Mouse (Mus musculus) erythroid progenitor cell, adult 5-6 weeks (primary cell): ENCODE measurements around the gene Ifih1. TPM values are rescaled to one million over a fixed set of nuclear protein-coding genes. Genes with fewer than 3 reads are reported as not detected.

ENCODE experiments used
- ATAC-seq: replicated peaks from 2 replicates; pipeline ENCODE4 v1.8.0; 2016; ENCODE audit warnings: moderate number of reproducible peaks, mild to moderate bottlenecking, moderate TSS enrichment, inconsistent platforms; ENCODE audit not compliant: poor library complexity, low FRiP score, severe bottlenecking
- total RNA-seq, 2 experiments: library from RNA; stranded (forward) in 1 of 2; stranded (reverse) in 1 of 2; fragments of 150-400 nt in 1 of 2; fragments of 186-747, 209-891 nt in 1 of 2; gene quantifications; 2 replicates each; pipeline versions ENCODE4 v1.2.3 to v1.2.4; 2015 to 2017; ENCODE audit warnings: low replicate concordance in 2 of 2

Ifih1 gene
- total RNA-seq, 2 experiments from 2014 or later, result 24.3 to 28.7 TPM

DNA sequence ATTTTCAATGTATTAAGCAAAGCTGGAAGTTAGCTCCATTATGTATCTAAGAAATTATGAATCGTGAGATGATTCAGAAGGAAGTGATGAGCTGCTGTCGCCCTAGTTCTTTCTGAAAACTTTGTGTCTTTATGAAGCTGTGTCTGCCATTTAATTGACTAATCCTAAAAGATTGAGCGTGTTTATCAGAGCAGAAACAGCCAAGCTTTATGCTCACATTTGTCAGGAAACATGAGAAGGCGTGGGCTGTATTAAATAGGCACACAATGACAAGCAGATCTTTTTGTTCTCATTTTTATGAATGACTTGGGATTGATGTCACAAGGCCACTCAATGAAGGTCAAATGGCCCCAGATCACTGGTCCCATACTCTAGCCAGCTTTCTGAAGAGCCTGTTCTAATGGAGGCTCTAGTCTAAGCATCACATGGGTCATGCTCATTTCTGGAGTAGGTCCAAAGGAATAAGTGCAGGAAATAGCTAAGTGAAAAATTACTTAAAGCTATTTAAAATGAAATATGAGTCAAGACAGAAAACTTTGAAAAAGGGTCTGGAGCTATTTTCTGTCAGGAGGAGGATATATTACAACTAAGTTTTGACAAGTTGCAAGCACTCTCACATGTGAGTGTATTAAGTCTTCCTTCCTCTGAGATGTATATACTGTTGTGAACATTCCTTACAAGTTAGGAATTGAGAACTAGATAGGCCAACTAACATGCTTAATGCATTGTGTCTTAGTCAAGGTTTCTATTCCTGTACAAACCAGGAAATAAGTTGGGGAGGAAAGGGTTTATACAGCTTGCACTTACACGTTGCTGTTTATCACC lies 83.2 kb downstream of the Ifih1 start:
- no peak for ATAC-seq

DNA sequence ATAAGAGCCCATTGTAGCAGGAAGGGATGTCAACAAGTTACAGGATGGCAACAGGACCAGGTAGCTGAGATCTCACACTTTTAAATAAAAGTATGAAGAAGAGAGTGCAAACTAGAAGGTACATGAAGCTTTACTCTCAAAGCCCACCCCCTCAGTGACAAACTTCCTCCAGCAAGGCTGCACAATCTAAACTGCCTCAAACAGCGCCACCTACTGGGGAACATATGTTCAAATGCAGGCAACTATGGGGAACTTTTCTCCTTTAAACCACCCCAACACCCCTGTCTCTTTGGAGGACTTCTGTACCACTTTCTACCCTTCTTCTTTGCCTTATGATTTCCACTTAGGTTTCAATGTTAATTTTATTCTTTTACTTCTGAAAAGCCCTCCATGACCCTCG lies 88.6 kb downstream of the Ifih1 start:
- no peak for ATAC-seq

DNA sequence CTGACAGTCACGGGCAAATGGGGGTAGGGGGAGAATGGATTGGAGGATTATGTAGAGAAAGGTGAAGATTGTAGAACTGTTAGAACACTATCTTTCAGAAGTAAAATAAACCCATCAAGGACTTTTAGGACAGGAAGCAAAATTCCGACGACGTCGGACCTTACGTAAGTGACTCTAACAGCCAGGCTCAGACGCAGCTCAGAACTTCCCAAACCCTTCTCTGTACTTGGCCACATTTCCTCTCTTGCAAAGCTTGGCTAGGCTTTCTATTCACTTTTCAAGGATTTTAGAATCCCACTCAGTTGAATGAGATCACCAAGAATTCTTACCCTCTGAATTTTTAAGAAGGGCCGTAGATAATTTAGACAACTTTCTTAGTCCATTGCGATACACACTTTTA lies 89.7 kb downstream of the Ifih1 start:
- ATAC-seq, result no peak

DNA sequence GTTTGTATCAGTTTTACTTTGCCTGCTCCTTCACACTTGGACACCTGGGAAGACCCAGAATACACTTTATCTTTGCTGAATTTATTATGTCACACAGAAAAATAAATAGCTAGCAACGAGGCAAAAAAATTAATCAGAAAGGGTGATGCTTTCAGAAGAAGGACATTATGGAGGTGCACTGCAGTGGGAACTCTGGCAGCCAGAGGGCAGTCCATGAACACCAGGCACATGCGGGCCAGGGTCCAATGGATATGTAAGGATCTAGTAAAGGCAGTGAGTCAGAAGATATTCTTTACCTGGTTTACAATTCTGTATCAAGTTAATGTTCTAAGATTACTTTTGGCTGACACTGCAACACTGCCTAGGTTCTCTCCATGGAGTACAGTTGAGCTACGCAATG lies 96.4 kb downstream of the Ifih1 start:
- no peak for ATAC-seq

DNA sequence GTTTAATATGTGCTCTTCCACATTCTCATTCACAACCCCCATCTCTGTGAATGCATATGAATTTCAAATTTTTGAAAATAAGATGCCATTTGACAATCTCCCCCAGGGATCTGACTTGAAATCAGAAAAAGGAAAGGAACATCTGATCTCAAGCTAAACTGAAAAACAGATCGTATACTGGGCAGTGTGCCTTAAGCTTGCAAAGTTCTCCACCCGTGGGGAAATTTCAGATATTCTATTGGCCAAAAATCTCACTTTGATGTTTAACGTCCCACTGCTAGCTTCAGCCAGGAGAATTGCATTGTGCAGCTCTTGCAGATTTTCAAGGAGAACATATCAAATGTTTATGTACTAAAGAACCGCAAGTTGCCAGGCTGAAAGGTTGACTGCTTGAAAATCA lies 96.9 kb downstream of the Ifih1 start:
- ATAC-seq, result no peak

DNA sequence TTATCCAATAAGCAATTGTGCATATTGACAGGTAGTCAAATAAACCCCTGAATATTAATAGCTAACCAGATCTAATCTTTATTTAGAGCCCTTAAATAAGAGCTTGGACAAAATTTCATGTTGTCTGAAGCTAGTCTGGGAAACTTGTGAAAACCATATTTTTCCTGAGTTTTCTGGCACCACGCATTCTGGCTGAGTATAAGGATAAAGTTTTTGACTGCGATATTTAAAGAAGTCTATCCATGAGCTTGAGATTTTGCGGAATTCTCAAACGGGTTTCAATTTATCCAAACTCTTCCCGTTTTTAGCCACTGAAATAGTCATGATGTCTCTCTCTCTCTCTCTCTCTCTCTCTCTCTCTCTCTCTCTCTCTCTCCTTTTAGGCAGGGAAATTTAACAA lies 98.0 kb downstream of the Ifih1 start:
- no peak for ATAC-seq

Other genes starting within 250 kb of the Ifih1 start
- gene Dpp4, start 234.0 kb downstream of the Ifih1 start, total RNA-seq (2015; ENCODE audit: low replicate concordance), result 8.3 and 12.2 TPM in 2 replicates
- 1.7 and 3.5 TPM in 2 replicates for gene Dpp4, start 234.0 kb downstream of the Ifih1 start, total RNA-seq (2017; ENCODE audit: low replicate concordance)
- gene Gcg, start 162.6 kb downstream of the Ifih1 start, total RNA-seq (2015; ENCODE audit: low replicate concordance), result not detected in 2 replicates
- gene Gcg, start 162.6 kb downstream of the Ifih1 start, total RNA-seq (2017; ENCODE audit: low replicate concordance), result not detected in 2 replicates
- gene Fap, start 72.2 kb downstream of the Ifih1 start, total RNA-seq (2015; ENCODE audit: low replicate concordance), result 2.2 and 16.3 TPM in 2 replicates
- 4.8 and 11.0 TPM in 2 replicates for gene Fap, start 72.2 kb downstream of the Ifih1 start, total RNA-seq (2017; ENCODE audit: low replicate concordance)
- gene Gca, start 18.0 kb upstream of the Ifih1 start, total RNA-seq (2015; ENCODE audit: low replicate concordance), result 14.7 and 19.8 TPM in 2 replicates
- gene Gca, start 18.0 kb upstream of the Ifih1 start, total RNA-seq (2017; ENCODE audit: low replicate concordance), result 3.5 and 6.9 TPM in 2 replicates